Mouse (Mus musculus): ENCODE measurements around the gene Clip1. TPM values are rescaled to one million over a fixed set of nuclear protein-coding genes. Genes with fewer than 3 reads are reported as not detected.

Gene Clip1
- polyA plus RNA-seq, 1 experiment from 2014 or later, result 74.6 TPM

GRCm38 (mm10) chr5:123694468-123694867 lies 10.1 kb upstream of the Clip1 start:
- no peaks in the 10 kb centered on the region for H3K4me1 ChIP-seq
- 69% methylated on average over 6 of the region's 6 CpGs for WGBS
- no peak overlapping the region for H3K9ac ChIP-seq
- no peaks in the 10 kb centered on the region for H3K27me3 ChIP-seq
- no peak for ATAC-seq (ENCODE audit: low FRiP score)
- peaks cover 16% of the 10 kb centered on the region for H3K36me3 ChIP-seq
- no peak overlapping the region for H3K4me2 ChIP-seq (replicated peaks)
- H3K27ac ChIP-seq, result no peak overlapping the region
- H3K9me3 ChIP-seq (replicated peaks), result no peaks in the 10 kb centered on the region
- no peak overlapping the region for H3K4me3 ChIP-seq

GRCm38 (mm10) chr5:123683377-123684220 lies 819 bp downstream of the Clip1 start:
- Histone ChIP-seq H3K9ac (peak overlapping the region; percentile 99), H3K27me3 (no peaks in the 10 kb centered on the region), H3K4me1 (peaks cover 19% of the 10 kb centered on the region), H3K4me2 (replicated peaks) (peak overlapping the region; percentile 70), H3K27ac (peak overlapping the region; percentile 99), H3K9me3 (replicated peaks) (no peaks in the 10 kb centered on the region), H3K4me3 (peak overlapping the region; percentile 96), H3K36me3 (no peaks in the 10 kb centered on the region)
- WGBS, result under 1% methylated on average over 60 of the region's 92 CpGs
- ATAC-seq (ENCODE audit: low FRiP score), result peak; percentile 76

- peaks cover 19% of the 10 kb centered on the region for H3K4me1 ChIP-seq
- peak overlapping the region; percentile 96 for H3K4me3 ChIP-seq
- peak overlapping the region; percentile 70 for H3K4me2 ChIP-seq (replicated peaks)
- peak overlapping the region; percentile 99 for H3K9ac ChIP-seq
- ATAC-seq (ENCODE audit: low FRiP score), result peak; percentile 46; the same call in 1 of the 2 replicates
- WGBS, result 2% methylated on average over 6 of the region's 6 CpGs
- 0 out of 2 replicates have a peak overlapping the region, but pooled peaks have one; percentile 99 for H3K27ac ChIP-seq
- no peaks in the 10 kb centered on the region for H3K27me3 ChIP-seq
- H3K36me3 ChIP-seq, result no peaks in the 10 kb centered on the region
- H3K9me3 ChIP-seq (replicated peaks), result no peaks in the 10 kb centered on the region
These were observed 1.4 kb downstream of the Clip1 start for GRCm38 (mm10) chr5:123683043-123683376.

GRCm38 (mm10) chr5:123682372-123682771 lies 2.0 kb downstream of the Clip1 start:
- Histone ChIP-seq H3K36me3 (no peaks in the 10 kb centered on the region), H3K4me1 (peaks cover 19% of the 10 kb centered on the region), H3K9ac (peak overlapping the region; percentile 99; the same call in 1 of the 2 replicates), H3K4me2 (replicated peaks) (peak overlapping the region; percentile 70), H3K4me3 (peak overlapping the region; percentile 96), H3K27me3 (no peaks in the 10 kb centered on the region), H3K9me3 (replicated peaks) (no peaks in the 10 kb centered on the region), H3K27ac (no peak overlapping the region)
- ATAC-seq (ENCODE audit: low FRiP score), result no peak
- WGBS, result 30% methylated on average over 4 of the region's 4 CpGs

GRCm38 (mm10) chr5:123679546-123680263 lies 4.7 kb downstream of the Clip1 start:
- H3K4me3 ChIP-seq, result no peak overlapping the region
- H3K9ac ChIP-seq, result no peak overlapping the region
- peaks cover 21% of the 10 kb centered on the region for H3K4me1 ChIP-seq
- H3K4me2 ChIP-seq (replicated peaks), result no peak overlapping the region
- H3K9me3 ChIP-seq (replicated peaks), result no peaks in the 10 kb centered on the region
- 52% methylated on average over 5 of the region's 5 CpGs for WGBS
- no peak for ATAC-seq (ENCODE audit: low FRiP score)
- no peaks in the 10 kb centered on the region for H3K27me3 ChIP-seq
- no peak overlapping the region for H3K27ac ChIP-seq
- no peaks in the 10 kb centered on the region for H3K36me3 ChIP-seq

GRCm38 (mm10) chr5:123679106-123679505 lies 5.3 kb downstream of the Clip1 start:
- H3K4me1 ChIP-seq, result peaks cover 22% of the 10 kb centered on the region
- no peak overlapping the region for H3K27ac ChIP-seq
- H3K4me3 ChIP-seq, result no peak overlapping the region
- no peak overlapping the region for H3K9ac ChIP-seq
- ATAC-seq (ENCODE audit: low FRiP score), result no peak
- WGBS, result 82% methylated on average over 3 of the region's 3 CpGs
- H3K9me3 ChIP-seq (replicated peaks), result no peaks in the 10 kb centered on the region
- H3K27me3 ChIP-seq, result no peaks in the 10 kb centered on the region
- no peaks in the 10 kb centered on the region for H3K36me3 ChIP-seq
- no peak overlapping the region for H3K4me2 ChIP-seq (replicated peaks)

- no peaks in the 10 kb centered on the region for H3K27me3 ChIP-seq
- H3K4me2 ChIP-seq (replicated peaks), result no peak overlapping the region
- 92% methylated on average over 9 of the region's 9 CpGs for WGBS
- no peak for ATAC-seq (ENCODE audit: low FRiP score)
- H3K9ac ChIP-seq, result no peak overlapping the region
- no peak overlapping the region for H3K4me3 ChIP-seq
- H3K36me3 ChIP-seq, result no peaks in the 10 kb centered on the region
- peaks cover 21% of the 10 kb centered on the region for H3K4me1 ChIP-seq
- H3K9me3 ChIP-seq (replicated peaks), result no peaks in the 10 kb centered on the region
- H3K27ac ChIP-seq, result no peak overlapping the region
These were observed 8.7 kb downstream of the Clip1 start for GRCm38 (mm10) chr5:123675717-123676116.

GRCm38 (mm10) chr5:123675221-123675620 lies 9.2 kb downstream of the Clip1 start:
- ATAC-seq (ENCODE audit: low FRiP score), result no peak
- Histone ChIP-seq H3K4me3 (no peak overlapping the region), H3K9ac (no peak overlapping the region), H3K36me3 (no peaks in the 10 kb centered on the region), H3K4me2 (replicated peaks) (no peak overlapping the region), H3K4me1 (peaks cover 23% of the 10 kb centered on the region), H3K9me3 (replicated peaks) (no peaks in the 10 kb centered on the region), H3K27ac (no peak overlapping the region), H3K27me3 (no peaks in the 10 kb centered on the region)
- WGBS, result 44% methylated on average over 3 of the region's 3 CpGs

- Histone ChIP-seq H3K9me3 (replicated peaks) (no peaks in the 10 kb centered on the region), H3K4me2 (replicated peaks) (no peak overlapping the region), H3K36me3 (no peaks in the 10 kb centered on the region), H3K4me1 (peaks cover 16% of the 10 kb centered on the region), H3K4me3 (no peak overlapping the region), H3K27me3 (no peaks in the 10 kb centered on the region), H3K27ac (no peak overlapping the region), H3K9ac (no peak overlapping the region)
- no peak for ATAC-seq (ENCODE audit: low FRiP score)
- WGBS, result 63% methylated on average over 3 of the region's 3 CpGs
These were observed 13.0 kb downstream of the Clip1 start for GRCm38 (mm10) chr5:123671473-123671820.

GRCm38 (mm10) chr5:123670800-123671472 lies 13.5 kb downstream of the Clip1 start:
- Histone ChIP-seq H3K4me1 (peaks cover 16% of the 10 kb centered on the region), H3K27me3 (no peaks in the 10 kb centered on the region), H3K9me3 (replicated peaks) (no peaks in the 10 kb centered on the region), H3K4me2 (replicated peaks) (no peak overlapping the region), H3K4me3 (no peak overlapping the region), H3K27ac (peak overlapping the region; percentile 41; the same call in 1 of the 2 replicates), H3K36me3 (no peaks in the 10 kb centered on the region), H3K9ac (no peak overlapping the region)
- ATAC-seq (ENCODE audit: low FRiP score), result no peak
- WGBS, result 41% methylated on average over 14 of the region's 14 CpGs

GRCm38 (mm10) chr5:123669991-123670799 lies 14.2 kb downstream of the Clip1 start:
- peak overlapping the region; percentile 41; the same call in 1 of the 2 replicates for H3K27ac ChIP-seq
- ATAC-seq (ENCODE audit: low FRiP score), result no peak
- 71% methylated on average over 9 of the region's 9 CpGs for WGBS
- H3K27me3 ChIP-seq, result no peaks in the 10 kb centered on the region
- no peak overlapping the region for H3K9ac ChIP-seq
- H3K36me3 ChIP-seq, result no peaks in the 10 kb centered on the region
- H3K4me3 ChIP-seq, result no peak overlapping the region
- H3K4me2 ChIP-seq (replicated peaks), result no peak overlapping the region
- no peaks in the 10 kb centered on the region for H3K9me3 ChIP-seq (replicated peaks)
- H3K4me1 ChIP-seq, result peaks cover 16% of the 10 kb centered on the region
